Mouse (Mus musculus): ENCODE data around the gene Gpc6. TPM values are rescaled to one million over a fixed set of nuclear protein-coding genes. Genes with fewer than 3 reads are reported as not detected.

The Gpc6 gene
- total and polyA plus RNA-seq, 3 experiments = not detected

GRCm38 (mm10) chr14:117871268-117871667 is 946.2 kb downstream of the Gpc6 start:
- no peak overlapping the region for H3K27ac ChIP-seq (ENCODE audit: control insufficient read depth, low read depth, low read length)
- no peaks in the 10 kb centered on the region for H3K36me3 ChIP-seq (ENCODE audit: control insufficient read depth in 1 of 2, insufficient read depth in 2 of 2, low read length in 2 of 2)
- no peaks in the 10 kb centered on the region for H3K27me3 ChIP-seq (ENCODE audit: control insufficient read depth in 1 of 2, insufficient read depth in 2 of 2, low read length in 2 of 2)
- no peaks in the 10 kb centered on the region for H3K9me3 ChIP-seq (replicated peaks; ENCODE audit: insufficient read depth, low read length)
- no peaks in the 10 kb centered on the region for H3K79me2 ChIP-seq (ENCODE audit: control insufficient read depth, insufficient read depth, low read length, poor library complexity)
- no peak overlapping the region for H3K4me3 ChIP-seq (ENCODE audit: control insufficient read depth in 1 of 2, insufficient read depth in 1 of 2, low read depth in 2 of 2, low read length in 2 of 2)
- H3K9ac ChIP-seq (ENCODE audit: control insufficient read depth, low read depth, low read length, poor library complexity, severe bottlenecking) = no peak overlapping the region
- DNase-seq (ENCODE audit: low read depth, low spot score) = no peak
- TF ChIP-seq MEF2A (IDR thresholded peaks at IDR 0.05; ENCODE audit: extremely low read depth, insufficient replicate concordance, low read depth, low read length, poor library complexity, severe bottlenecking) = no peak
- TF ChIP-seq MYC (IDR thresholded peaks at IDR 0.05; ENCODE audit: low read depth, low read length) = no peak
- no peak for TF ChIP-seq POLR2AphosphoS5 (IDR thresholded peaks at IDR 0.05; ENCODE audit: borderline replicate concordance, low read depth, low read length)
- TF ChIP-seq ZKSCAN1 (IDR thresholded peaks at IDR 0.05; ENCODE audit: low read depth, low read length) = no peak
- TF ChIP-seq E2F4 (IDR thresholded peaks at IDR 0.05; ENCODE audit: borderline replicate concordance, low read depth, low read length) = no peak
- TF ChIP-seq ELF1 (IDR thresholded peaks at IDR 0.05; ENCODE audit: low read depth, low read length) = no peak
- TF ChIP-seq NRF1 (IDR thresholded peaks at IDR 0.05; ENCODE audit: insufficient read depth, low read depth, low read length, poor library complexity, severe bottlenecking) = no peak
- TF ChIP-seq UBTF (IDR thresholded peaks at IDR 0.05; ENCODE audit: borderline replicate concordance, insufficient read depth, low read depth, low read length) = no peak
- TF ChIP-seq MAZ (IDR thresholded peaks at IDR 0.05; ENCODE audit: low read depth, low read length) = no peak
- TF ChIP-seq KAT2A (conservative IDR thresholded peaks at IDR 0.05; ENCODE audit: low read depth, low read length) = no peak
- no peak for TF ChIP-seq SMC3 (IDR thresholded peaks at IDR 0.05; ENCODE audit: low read depth, low read length)
- no peak for TF ChIP-seq MXI1 (IDR thresholded peaks at IDR 0.05; ENCODE audit: low read depth, low read length)
- H3K4me1 ChIP-seq (ENCODE audit: control insufficient read depth in 1 of 2, insufficient read depth in 2 of 2, low read length in 2 of 2) = no peaks in the 10 kb centered on the region

GRCm38 (mm10) chr14:117879313-117879712 is 954.2 kb downstream of the Gpc6 start:
- no peak for TF ChIP-seq HCFC1 (IDR thresholded peaks at IDR 0.05; ENCODE audit: low read depth, low read length)
- no peak for TF ChIP-seq BHLHE40 (IDR thresholded peaks at IDR 0.05; ENCODE audit: borderline replicate concordance, low read depth, low read length)
- TF ChIP-seq USF1 (IDR thresholded peaks at IDR 0.05; ENCODE audit: low read depth, low read length) = no peak
- TF ChIP-seq GATA1 (IDR thresholded peaks at IDR 0.05; ENCODE audit: low read depth, low read length) = no peak
- no peak for TF ChIP-seq GABPA (IDR thresholded peaks at IDR 0.05; ENCODE audit: low read depth, low read length)
- no peak for TF ChIP-seq NRF1 (IDR thresholded peaks at IDR 0.05; ENCODE audit: insufficient read depth, low read depth, low read length, poor library complexity, severe bottlenecking)
- TF ChIP-seq TCF12 (IDR thresholded peaks at IDR 0.05; ENCODE audit: low read depth, low read length) = no peak
- no peak for TF ChIP-seq MYB (IDR thresholded peaks at IDR 0.05; ENCODE audit: low read depth, low read length)
- no peak for TF ChIP-seq POLR2AphosphoS5 (IDR thresholded peaks at IDR 0.05; ENCODE audit: borderline replicate concordance, low read depth, low read length)
- no peak for TF ChIP-seq E2F4 (IDR thresholded peaks at IDR 0.05; ENCODE audit: borderline replicate concordance, low read depth, low read length)
- no peak for TF ChIP-seq MEF2A (IDR thresholded peaks at IDR 0.05; ENCODE audit: extremely low read depth, insufficient replicate concordance, low read depth, low read length, poor library complexity, severe bottlenecking)
- no peak for TF ChIP-seq ZKSCAN1 (IDR thresholded peaks at IDR 0.05; ENCODE audit: low read depth, low read length)
- no peak for TF ChIP-seq MAX (IDR thresholded peaks at IDR 0.05; ENCODE audit: low read length)
- no peak for TF ChIP-seq TBP (IDR thresholded peaks at IDR 0.05; ENCODE audit: low read depth, low read length)
- no peak for TF ChIP-seq TAL1 (IDR thresholded peaks at IDR 0.05; ENCODE audit: low read length)
- Histone ChIP-seq H3K79me2 (ENCODE audit: control insufficient read depth, insufficient read depth, low read length, poor library complexity) (no peaks in the 10 kb centered on the region), H3K27ac (ENCODE audit: control insufficient read depth, low read depth, low read length) (no peak overlapping the region), H3K36me3 (ENCODE audit: control insufficient read depth in 1 of 2, insufficient read depth in 2 of 2, low read length in 2 of 2) (no peaks in the 10 kb centered on the region), H3K27me3 (ENCODE audit: control insufficient read depth in 1 of 2, insufficient read depth in 2 of 2, low read length in 2 of 2) (no peaks in the 10 kb centered on the region), H3K4me1 (ENCODE audit: control insufficient read depth in 1 of 2, insufficient read depth in 2 of 2, low read length in 2 of 2) (no peaks in the 10 kb centered on the region), H3K9me3 (replicated peaks; ENCODE audit: insufficient read depth, low read length) (no peaks in the 10 kb centered on the region), H3K9ac (ENCODE audit: control insufficient read depth, low read depth, low read length, poor library complexity, severe bottlenecking) (no peak overlapping the region), H3K4me3 (ENCODE audit: control insufficient read depth in 1 of 2, insufficient read depth in 1 of 2, low read depth in 2 of 2, low read length in 2 of 2) (no peak overlapping the region)
- DNase-seq (ENCODE audit: low read depth, low spot score) = no peak
